Mouse (Mus musculus) stomach, postnatal 0 days (tissue): ENCODE data around the gene Ebpl.

Source experiments
- CTCF ChIP-seq: IDR thresholded peaks from 2 replicates; pipeline ENCODE4 v1.5.1; 2016; ENCODE audit warnings: antibody characterized with exemption, low read depth, mild to moderate bottlenecking, moderate library complexity
- EP300 ChIP-seq: optimal IDR thresholded peaks from 2 replicates; pipeline ENCODE3; 2016; ENCODE audit warnings: antibody characterized with exemption

DNA sequence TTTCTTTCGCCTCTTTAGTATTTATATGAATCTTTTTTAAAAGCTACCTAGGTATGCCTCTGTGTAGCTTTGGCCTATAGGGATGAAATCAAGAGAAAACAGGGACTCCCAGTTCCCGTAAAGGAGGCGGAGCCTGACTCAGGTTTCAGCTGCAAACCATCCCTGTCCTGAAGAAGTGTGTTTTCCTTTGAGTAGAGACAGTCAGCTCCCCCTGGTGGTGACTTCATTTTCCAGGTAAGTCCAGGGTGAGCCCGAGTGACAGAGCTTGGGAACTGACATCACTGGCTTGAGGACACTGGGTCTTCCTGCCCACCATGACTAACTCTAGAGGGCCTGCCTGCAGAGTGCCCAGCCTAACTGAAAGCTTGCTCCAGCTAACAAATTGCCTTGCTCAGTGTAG lies 43.4 kb downstream of the Ebpl start:
- TF ChIP-seq CTCF = peak; percentile 81
- TF ChIP-seq EP300 = no peak
